Mouse (Mus musculus): Measurements from ENCODE around the gene Bcan.

DNA sequence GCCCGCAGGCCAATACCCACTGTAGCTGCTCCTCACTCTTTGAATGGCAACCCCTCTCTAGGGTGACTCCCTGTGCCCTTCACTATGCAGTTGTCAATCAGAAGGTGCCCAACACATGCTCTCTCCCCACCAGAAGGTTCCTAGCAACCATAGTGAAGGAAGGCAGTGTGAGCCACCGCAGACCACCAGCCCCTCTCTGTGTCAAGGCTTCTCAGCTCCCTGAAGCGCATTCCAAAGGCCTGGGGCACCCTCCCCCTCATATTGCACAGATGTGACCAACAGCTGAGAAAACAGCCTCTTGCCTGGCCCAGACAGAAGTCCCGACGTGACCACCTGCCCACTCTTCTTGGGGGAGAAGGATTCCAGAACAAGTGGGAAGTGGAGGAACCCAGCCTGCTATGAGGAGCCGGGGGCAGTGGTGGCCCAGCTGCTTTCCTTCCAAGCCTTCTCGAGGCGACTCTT is 27.8 kb downstream of the Bcan start:
- TF ChIP-seq EP300 (IDR thresholded peaks at IDR 0.05; ENCODE audit: low read depth) = no peak
- no peak for TF ChIP-seq CTCF (IDR thresholded peaks at IDR 0.05; ENCODE audit: low read depth)
